Mouse (Mus musculus) liver, embryonic 14.5 days (tissue): ENCODE measurements around the gene Gdf2. TPM values are rescaled to one million over a fixed set of nuclear protein-coding genes. Genes with fewer than 3 reads are reported as not detected.

Source experiments
- ATAC-seq: fragments of 200-750 bp; cut with Nextera tagmentation; 2 replicates; pipeline ENCODE4 v1.8.0; 2017; ENCODE audit warnings: moderate number of reproducible peaks, mild to moderate bottlenecking, moderate library complexity; ENCODE audit not compliant: insufficient read depth
- DNase-seq, 3 experiments: peaks; one replicate each; pipeline ENCODE4 v3.0.0-alpha.2; 2012 to 2013; ENCODE audit warnings: low read depth in 3 of 3, low spot score in 3 of 3
- H3K27ac ChIP-seq: fragments of 300-500 bp; sonication (generic); 2 replicates; pipeline ENCODE4 v1.5.1; 2014; ENCODE audit warnings: moderate library complexity, mild to moderate bottlenecking, control low read depth, inconsistent platforms
- H3K27me3 ChIP-seq: fragments of 300-500 bp; sonication (generic); 2 replicates; pipeline ENCODE4 v1.6.1; 2014; ENCODE audit warnings: mild to moderate bottlenecking, low read length, moderate library complexity; ENCODE audit not compliant: control insufficient read depth, insufficient read depth
- H3K36me3 ChIP-seq: fragments of 300-500 bp; sonication (generic); replicated peaks from 2 replicates; pipeline ENCODE4 v1.6.1; 2014; ENCODE audit warnings: low read depth; ENCODE audit not compliant: control insufficient read depth, insufficient read depth
- H3K4me1 ChIP-seq, 2 experiments: fragments of 200-500 bp in 1 of 2; fragments of 300-500 bp in 1 of 2; sonication (generic) in 1 of 2; replicated peaks; 2 replicates each; pipeline ENCODE4 v1.6.1; 2012 to 2014; ENCODE audit warnings: antibody characterized with exemption in 1 of 2, inconsistent platforms in 1 of 2, low read length in 1 of 2; ENCODE audit not compliant: control insufficient read depth in 2 of 2, insufficient read depth in 2 of 2
- H3K4me2 ChIP-seq: fragments of 300-500 bp; sonication (generic); 2 replicates; pipeline ENCODE4 v1.6.1; 2014; ENCODE audit warnings: low read depth, mild to moderate bottlenecking, control low read depth, moderate library complexity
- H3K4me3 ChIP-seq, 2 experiments: fragments of 200-500 bp in 1 of 2; fragments of 300-500 bp in 1 of 2; sonication (generic) in 1 of 2; 2 replicates each; pipeline ENCODE4 v1.5.1; 2012 to 2014; ENCODE audit warnings: low read depth in 2 of 2, low read length in 2 of 2, mild to moderate bottlenecking in 2 of 2, control low read depth in 1 of 2, inconsistent platforms in 1 of 2, moderate library complexity in 1 of 2; ENCODE audit not compliant: insufficient read depth in 1 of 2
- H3K9ac ChIP-seq: fragments of 300-500 bp; sonication (generic); replicated peaks from 2 replicates; pipeline ENCODE4 v1.6.1; 2014; ENCODE audit warnings: mild to moderate bottlenecking, control low read depth, moderate library complexity
- H3K9me3 ChIP-seq: fragments of 300-500 bp; sonication (generic); 2 replicates; pipeline ENCODE4 v1.6.1; 2016; ENCODE audit warnings: low read length, mixed read lengths; ENCODE audit not compliant: control insufficient read depth
- CTCF ChIP-seq: IDR thresholded peaks from 2 replicates; pipeline ENCODE4 v1.5.1; 2016; ENCODE audit warnings: antibody characterized with exemption, low read depth, control low read depth
- EP300 ChIP-seq: IDR thresholded peaks from 2 replicates; pipeline ENCODE4 v1.6.1; 2016; ENCODE audit warnings: antibody characterized with exemption, low read depth
- WGBS: fragments of 180-500 bp; shearing (Covaris S2); extraction: QIAGEN DNeasy Blood & Tissue Kit; methylation state at CpG from one replicate; pipeline ENCODE4 v1.1.7; 2014; ENCODE audit not compliant: insufficient replicate concordance; 5-methylcytosine and 5-hydroxymethylcytosine counted together
- polyA plus RNA-seq, 2 experiments: library from polyadenylated mRNA; depleted of rRNA in 1 of 2; stranded (reverse) in 1 of 2; unstranded in 1 of 2; fragments of >200 nt; fragmentation: Nextera tagmentation in 1 of 2; extraction: Ambion mirVana in 1 of 2; gene quantifications; 2 replicates each; pipeline versions ENCODE4 v1.2.1 to v1.2.3; 2012 to 2014

The Gdf2 gene
- polyA plus RNA-seq, 2 experiments = 4.1 to 6.6 TPM

GRCm38 (mm10) chr14:33922771-33923167, 18.1 kb upstream of the Gdf2 start:
- TF ChIP-seq CTCF (no peak), EP300 (no peak)
- Histone ChIP-seq H3K4me3 (no peak overlapping the region), H3K27me3 (peaks cover 25% of the 10 kb centered on the region), H3K9me3 (no peaks in the 10 kb centered on the region), H3K4me2 (no peak overlapping the region), H3K36me3 (no peaks in the 10 kb centered on the region), H3K27ac (no peak overlapping the region), H3K4me1 (no peaks in the 10 kb centered on the region), H3K9ac (no peak overlapping the region)
- no peak for DNase-seq
- no peak for ATAC-seq
- 23% methylated on average over 8 of the region's 8 CpGs for WGBS

- Histone ChIP-seq H3K9me3 (no peaks in the 10 kb centered on the region), H3K27me3 (peaks cover 25% of the 10 kb centered on the region), H3K27ac (no peak within 1 kb of the TSS), H3K9ac (no peak within 1 kb of the TSS), H3K4me3 (peak within 1 kb of the TSS; percentile 37 to 47), H3K36me3 (no peaks in the 10 kb centered on the region), H3K4me1 (no peaks in the 10 kb centered on the region), H3K4me2 (peak within 1 kb of the TSS; percentile 40)
- under 1% methylated on average over 70 of the region's 85 CpGs for WGBS
- DNase-seq (no peak), ATAC-seq (no peak)
- TF ChIP-seq EP300 = no peak
- no peak for TF ChIP-seq CTCF
Measured at GRCm38 (mm10) chr14:33923168-33924070, 17.4 kb upstream of the Gdf2 start, which contains the start of gene Gdf10. TSS of gene Gdf10 (plus strand) at chr14:33923587.

GRCm38 (mm10) chr14:33931853-33932252, 9.0 kb upstream of the Gdf2 start:
- DNase-seq = no peak
- WGBS = 41% methylated on average over 17 of the region's 17 CpGs

GRCm38 (mm10) chr14:33932935-33933703, 7.7 kb upstream of the Gdf2 start:
- no peak overlapping the region for H3K4me2 ChIP-seq
- no peak overlapping the region for H3K9ac ChIP-seq
- DNase-seq = no peak
- H3K9me3 ChIP-seq = no peaks in the 10 kb centered on the region
- peaks cover 6% of the 10 kb centered on the region for H3K27me3 ChIP-seq
- WGBS = 52% methylated on average over 10 of the region's 10 CpGs
- no peak for ATAC-seq
- no peaks in the 10 kb centered on the region for H3K36me3 ChIP-seq
- no peak overlapping the region for H3K4me3 ChIP-seq
- H3K27ac ChIP-seq = no peak overlapping the region
- no peaks in the 10 kb centered on the region for H3K4me1 ChIP-seq
- TF ChIP-seq EP300 (no peak), CTCF (peak; percentile 66)

More at GRCm38 (mm10) chr14:33931853-33932252, 9.0 kb upstream of the Gdf2 start:
- no peak for ATAC-seq
- TF ChIP-seq CTCF = no peak
- TF ChIP-seq EP300 = no peak
- H3K27ac ChIP-seq = no peak overlapping the region
- H3K27me3 ChIP-seq = peaks cover 6% of the 10 kb centered on the region
- no peak overlapping the region for H3K9ac ChIP-seq
- H3K9me3 ChIP-seq = no peaks in the 10 kb centered on the region
- no peaks in the 10 kb centered on the region for H3K4me1 ChIP-seq
- no peaks in the 10 kb centered on the region for H3K36me3 ChIP-seq
- H3K4me2 ChIP-seq = no peak overlapping the region
- H3K4me3 ChIP-seq = no peak overlapping the region
